Mouse (Mus musculus) mature B cell (primary cell): ENCODE measurements around the gene Gm2897.
"Not testable (repeated sequence)": the region's sequence is repeated elsewhere in the genome, so short reads cannot be mapped to it uniquely, and the experiment has no call there.

Experiments
- in situ Hi-C: fragments of 300-500 bp; cut with MboI; formaldehyde crosslinking; loops from 2 replicates; pipeline ENCODE4 v1.14.3; 2019

Gene Gm2897

DNA sequence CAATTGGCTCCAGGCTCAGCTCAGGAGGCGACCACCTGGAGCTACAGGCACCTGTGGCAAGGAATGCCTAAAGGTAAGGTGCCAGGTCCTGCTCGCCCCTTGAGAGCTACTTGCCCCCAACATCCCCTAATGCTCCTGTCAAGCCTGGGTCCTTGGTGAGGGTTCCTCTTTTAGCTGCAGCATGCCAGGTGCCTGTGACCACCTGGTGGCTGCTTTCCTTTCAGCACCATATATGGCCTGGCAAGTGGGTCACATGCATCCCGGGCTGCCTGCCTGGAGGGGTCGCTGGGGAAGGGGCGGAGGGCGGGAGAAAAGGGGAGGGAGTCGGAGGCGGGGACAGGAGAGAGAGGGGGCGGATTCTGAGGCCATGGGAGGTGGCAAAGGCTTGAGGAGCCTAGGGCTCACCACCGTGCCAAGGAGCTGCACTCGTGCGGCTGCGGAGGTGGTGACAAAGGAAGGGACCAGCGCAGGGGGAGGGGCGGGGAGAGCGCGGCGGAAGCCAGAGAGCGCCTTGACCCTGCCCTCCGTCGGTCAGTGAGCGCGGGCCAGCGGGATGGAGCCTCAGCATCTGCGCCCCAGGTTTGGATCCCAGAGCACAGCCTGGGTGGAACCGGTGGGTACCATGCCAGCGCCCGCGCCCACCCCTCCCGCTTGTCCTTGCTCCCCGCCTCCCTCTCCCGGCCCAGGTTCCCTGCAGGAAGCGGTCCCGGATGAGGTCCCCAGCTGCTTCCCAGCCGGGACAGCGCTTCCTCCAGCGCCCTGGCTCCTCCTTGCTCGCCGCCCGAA lies at the start of gene Gm2897:
TSS of gene Gm2897 (plus strand) at position 559 of the 786 bp plus-strand sequence.
- in situ Hi-C loops, result not testable (repeated sequence)

GRCm38 (mm10) chr14:3029702-3030101 lies 19.4 kb upstream of the Gm2897 start, which contains the start of gene Gm2888:
Gm2888 (plus strand) TSS chr14:3030002.
- in situ Hi-C loops, result not testable (repeated sequence)

- in situ Hi-C loops, result not testable (repeated sequence)
Measured at GRCm38 (mm10) chr14:3049513-3049800, 372 bp downstream of the Gm2897 start.

- in situ Hi-C loops, result not testable (repeated sequence)
Measured at GRCm38 (mm10) chr14:3050087-3050486, 1.0 kb downstream of the Gm2897 start.

DNA sequence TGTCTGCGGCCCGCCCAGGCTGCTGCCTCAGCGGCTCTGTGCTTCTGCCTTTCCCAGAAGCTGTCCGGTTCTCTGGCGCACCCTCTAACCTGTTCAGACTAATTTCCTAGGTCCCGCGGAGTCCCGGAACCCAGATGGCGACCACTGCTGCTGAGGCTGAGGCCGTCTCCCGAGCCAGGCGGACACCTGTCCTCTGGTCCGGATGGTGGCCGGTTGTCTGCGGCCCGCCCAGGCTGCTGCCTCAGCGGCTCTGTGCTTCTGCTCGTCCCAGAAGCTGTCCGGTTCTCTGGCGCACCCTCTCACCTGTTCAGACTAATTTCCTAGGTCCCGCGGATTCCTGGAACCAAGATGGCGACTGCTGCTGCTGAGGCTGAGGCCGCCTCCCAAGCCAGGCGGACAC lies 67.0 kb downstream of the Gm2897 start:
- in situ Hi-C loops, result not testable (repeated sequence)
